Mouse (Mus musculus) ES-Bruce4 (cell line): ENCODE results near the gene Gm42791.

Source experiments
- CTCF ChIP-seq: IDR thresholded peaks from one replicate; pipeline ENCODE4 v1.8.1; 2011; ENCODE audit warnings: low read depth, low read length
- POLR2A ChIP-seq: IDR thresholded peaks from one replicate; pipeline ENCODE4 v1.8.1; 2011; ENCODE audit warnings: low read length; ENCODE audit not compliant: insufficient read depth

- no peak for TF ChIP-seq CTCF
- no peak for TF ChIP-seq POLR2A
Measured at GRCm38 (mm10) chr5:148883671-148884070, 111.3 kb downstream of the Gm42791 start.
